Mouse (Mus musculus): ENCODE measurements around the gene Hnrnpc. TPM values are rescaled to one million over a fixed set of nuclear protein-coding genes. Genes with fewer than 3 reads are reported as not detected.

The Hnrnpc gene
- polyA plus RNA-seq, 1 experiment from 2014 or later = 690 TPM

Other genes with a start within 250 kb of the Hnrnpc start
- 64.7 and 64.9 TPM in 2 replicates for gene Mettl17, start 219.2 kb downstream of the Hnrnpc start, polyA plus RNA-seq (2014; fragmentation: Nextera tagmentation; extraction: Ambion mirVana)
- 0.62 and 0.82 TPM in 2 replicates for gene Slc39a2, start 211.1 kb downstream of the Hnrnpc start, polyA plus RNA-seq (2014; fragmentation: Nextera tagmentation; extraction: Ambion mirVana)
- gene Ndrg2, start 189.9 kb downstream of the Hnrnpc start, polyA plus RNA-seq (2014; fragmentation: Nextera tagmentation; extraction: Ambion mirVana) = 127 and 139 TPM in 2 replicates
- gene Tppp2, start 185.6 kb downstream of the Hnrnpc start, polyA plus RNA-seq (2014; fragmentation: Nextera tagmentation; extraction: Ambion mirVana) = not detected in 2 replicates
- gene Rnase13, start 181.3 kb downstream of the Hnrnpc start, polyA plus RNA-seq (2014; fragmentation: Nextera tagmentation; extraction: Ambion mirVana) = not detected in 2 replicates
- 49.5 and 51.1 TPM in 2 replicates for gene Arhgef40, start 119.3 kb downstream of the Hnrnpc start, polyA plus RNA-seq (2014; fragmentation: Nextera tagmentation; extraction: Ambion mirVana)
- gene Tmem253, start 88.4 kb downstream of the Hnrnpc start, polyA plus RNA-seq (2014; fragmentation: Nextera tagmentation; extraction: Ambion mirVana) = 0.46 and 0.56 TPM in 2 replicates
- 41.0 and 42.0 TPM in 2 replicates for gene Zfp219, start 83.3 kb downstream of the Hnrnpc start, polyA plus RNA-seq (2014; fragmentation: Nextera tagmentation; extraction: Ambion mirVana)
- gene Olfr221, start 61.6 kb downstream of the Hnrnpc start, polyA plus RNA-seq (2014; fragmentation: Nextera tagmentation; extraction: Ambion mirVana) = not detected in 2 replicates
- 49.2 and 52.3 TPM in 2 replicates for gene Rpgrip1, start 6.7 kb upstream of the Hnrnpc start, polyA plus RNA-seq (2014; fragmentation: Nextera tagmentation; extraction: Ambion mirVana)
- gene Supt16, start 93.4 kb upstream of the Hnrnpc start, polyA plus RNA-seq (2014; fragmentation: Nextera tagmentation; extraction: Ambion mirVana) = 68.9 and 78.4 TPM in 2 replicates
- gene Chd8, start 153.8 kb upstream of the Hnrnpc start, polyA plus RNA-seq (2014; fragmentation: Nextera tagmentation; extraction: Ambion mirVana) = 44.9 and 45.8 TPM in 2 replicates
- gene Tox4, start 175.1 kb upstream of the Hnrnpc start, polyA plus RNA-seq (2014; fragmentation: Nextera tagmentation; extraction: Ambion mirVana) = 55.2 and 55.7 TPM in 2 replicates
- 40.2 and 40.3 TPM in 2 replicates for gene Rab2b, start 175.5 kb upstream of the Hnrnpc start, polyA plus RNA-seq (2014; fragmentation: Nextera tagmentation; extraction: Ambion mirVana)
- gene Mettl3, start 201.1 kb upstream of the Hnrnpc start, polyA plus RNA-seq (2014; fragmentation: Nextera tagmentation; extraction: Ambion mirVana) = 42.4 and 46.9 TPM in 2 replicates
- gene Sall2, start 224.7 kb upstream of the Hnrnpc start, polyA plus RNA-seq (2014; fragmentation: Nextera tagmentation; extraction: Ambion mirVana) = 25.1 and 30.1 TPM in 2 replicates

Data from forebrain, embryonic 14.5 days (tissue).